Mouse (Mus musculus): Measurements from ENCODE around the gene Cdk6. TPM values are rescaled to one million over a fixed set of nuclear protein-coding genes. Genes with fewer than 3 reads are reported as not detected.
A peak's percentile ranks its signal among the peaks of the same experiment; 100 is the strongest.
"Not testable (repeated sequence)": the region's sequence is repeated elsewhere in the genome, so short reads cannot be mapped to it uniquely, and the experiment has no call there.

Gene Cdk6
- polyA plus RNA-seq (2021), result 21.8 TPM

DNA sequence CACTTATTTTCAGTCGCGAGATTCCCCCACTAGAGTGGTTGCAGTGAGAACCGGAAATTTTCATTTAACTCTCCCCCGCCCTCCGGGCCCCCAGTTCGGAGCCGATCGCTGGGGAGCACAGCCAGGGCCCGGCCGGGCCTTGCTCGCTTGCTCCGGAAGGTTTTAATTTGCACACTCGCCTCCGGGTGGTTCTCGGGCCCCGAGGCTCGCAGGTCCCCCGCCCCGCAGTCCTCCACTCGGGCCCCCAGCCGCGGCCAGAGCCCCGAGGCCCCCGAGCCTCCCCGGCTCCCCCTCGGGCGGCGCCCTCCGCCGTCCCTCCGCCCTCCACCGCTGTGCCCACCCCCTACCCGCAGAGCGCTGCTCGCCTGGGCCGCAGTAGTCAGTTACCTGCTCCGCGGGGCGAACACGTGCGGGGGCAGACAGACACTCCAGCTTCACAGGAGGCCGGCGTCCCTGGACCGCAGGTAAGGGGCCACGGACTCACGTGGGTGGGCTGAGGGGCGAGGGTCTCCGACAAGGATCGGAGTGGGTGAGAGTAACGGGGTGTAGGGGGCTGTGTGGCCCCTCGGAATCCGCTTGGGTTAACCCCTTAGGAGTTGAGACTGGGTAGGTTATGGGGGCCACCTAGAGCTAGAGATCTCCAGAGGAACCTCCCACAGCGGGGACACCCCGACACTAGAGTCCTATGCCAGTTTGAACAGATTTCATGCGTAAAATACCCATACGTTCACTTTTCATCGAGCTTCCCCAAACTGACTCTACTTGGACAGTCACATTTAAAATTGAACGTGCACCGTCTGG lies at the start of gene Cdk6:
Gene Cdk6 (plus strand): TSS at position 375 of the 801 bp plus-strand sequence.
- POLR2A ChIA-PET, result interaction anchor here (1.0 to 1.1 kb wide), 2 partner anchors 9 to 20 kb away, joined by 3 read pairs; no protein-coding TSS in a partner anchor
- TF ChIP-seq CTCF (IDR thresholded peaks at IDR 0.05), result no peak
- DNase-seq (ENCODE audit: low read depth, low spot score), result no peak
- in situ Hi-C loops (cut with MboI; ENCODE audit: low pct_unique_long_range_greater_than_20kb), result loop anchor here (5.0 kb wide), 2 partner anchors 119 to 161 kb away; no protein-coding TSS in a partner anchor
- H3K27me3 ChIP-seq, result no peaks in the 10 kb centered on the region
- CTCF ChIA-PET, result interaction anchor here (1.2 kb wide), 1 partner anchor 112 kb away, joined by 3 read pairs; no protein-coding TSS in a partner anchor
- ATAC-seq, result peak; percentile 22

- ATAC-seq (no peak), DNase-seq (ENCODE audit: low read depth, low spot score) (no peak)
- ChIA-PET POLR2A (no interaction called here), CTCF (no interaction called here)
- no peak for TF ChIP-seq CTCF (IDR thresholded peaks at IDR 0.05)
- in situ Hi-C loops (cut with MboI; ENCODE audit: low pct_unique_long_range_greater_than_20kb), result no loop called here
- no peaks in the 10 kb centered on the region for H3K27me3 ChIP-seq
These were observed 47.6 kb upstream of the Cdk6 start for GRCm38 (mm10) chr5:3293666-3294065.

DNA sequence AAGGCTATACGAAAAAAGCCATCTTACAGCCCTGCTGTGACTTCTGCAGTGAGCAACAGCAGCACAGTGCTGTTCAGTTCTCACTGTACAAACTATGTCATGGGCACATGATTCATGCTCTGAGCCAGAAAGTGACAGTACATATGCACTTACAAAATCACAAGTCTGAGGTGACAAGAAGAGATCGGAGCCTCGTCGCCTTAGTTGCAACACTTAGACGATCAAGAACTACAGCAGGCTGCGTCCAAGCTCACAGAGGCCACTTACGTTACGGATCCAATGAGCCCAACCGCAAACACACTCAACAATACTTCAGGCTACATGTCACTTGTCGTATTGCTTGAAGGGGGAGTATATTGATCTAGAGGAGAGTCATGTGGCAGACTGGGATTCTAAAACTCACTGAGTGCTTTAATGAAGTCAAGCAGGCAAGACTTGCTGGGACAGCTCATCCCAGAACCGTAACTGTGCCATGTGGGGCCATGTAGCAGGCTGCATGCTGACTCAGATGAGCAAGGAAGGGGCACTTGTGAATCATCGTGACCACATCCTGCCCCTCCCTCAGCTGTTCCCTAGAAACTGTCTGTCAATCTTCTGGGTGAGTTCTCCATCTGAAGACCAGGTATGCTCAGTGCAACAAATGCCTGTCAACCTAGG lies 40.4 kb upstream of the Cdk6 start:
- in situ Hi-C loops (cut with MboI; ENCODE audit: low pct_unique_long_range_greater_than_20kb), result no loop called here
- DNase-seq (ENCODE audit: low read depth, low spot score) (peak; percentile 70), ATAC-seq (peak; percentile 93)
- H3K27me3 ChIP-seq, result no peaks in the 10 kb centered on the region
- CTCF ChIA-PET, result no interaction called here
- TF ChIP-seq CTCF (IDR thresholded peaks at IDR 0.05), result no peak
- POLR2A ChIA-PET, result no interaction called here

DNA sequence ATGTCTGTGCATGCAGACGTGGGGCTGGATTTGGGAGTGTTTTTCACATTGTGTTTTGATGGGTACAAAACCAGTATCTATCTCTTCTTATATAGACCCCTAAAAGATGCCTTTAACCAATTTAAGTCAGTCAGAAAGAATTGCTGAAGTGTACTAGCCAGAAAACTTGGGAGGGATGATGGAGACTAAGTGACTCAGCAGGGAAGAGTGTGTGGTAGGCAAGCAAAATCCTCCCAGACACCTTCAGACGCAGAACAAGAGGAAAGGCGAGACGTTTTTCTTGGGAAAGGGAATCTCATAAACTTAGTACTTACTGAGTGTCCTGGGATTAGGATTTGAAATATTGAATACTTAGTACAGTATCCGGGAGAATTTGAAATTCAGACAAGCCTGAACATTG lies 39.8 kb upstream of the Cdk6 start:
- POLR2A ChIA-PET, result no interaction called here
- ATAC-seq (peak; percentile 34), DNase-seq (ENCODE audit: low read depth, low spot score) (no peak)
- CTCF ChIA-PET, result no interaction called here
- TF ChIP-seq CTCF (IDR thresholded peaks at IDR 0.05), result no peak
- in situ Hi-C loops (cut with MboI; ENCODE audit: low pct_unique_long_range_greater_than_20kb), result no loop called here
- H3K27me3 ChIP-seq, result no peaks in the 10 kb centered on the region

- POLR2A ChIA-PET, result no interaction called here
- ATAC-seq (no peak), DNase-seq (ENCODE audit: low read depth, low spot score) (no peak)
- CTCF ChIA-PET, result interaction anchor here (1.2 to 2.4 kb wide), 2 partner anchors 8 to 16 kb away, joined by 3 to 7 read pairs; no protein-coding TSS in a partner anchor
- in situ Hi-C loops (cut with MboI; ENCODE audit: low pct_unique_long_range_greater_than_20kb), result no loop called here
- TF ChIP-seq CTCF (IDR thresholded peaks at IDR 0.05), result no peak
- no peaks in the 10 kb centered on the region for H3K27me3 ChIP-seq
These were observed 37.4 kb upstream of the Cdk6 start for GRCm38 (mm10) chr5:3303876-3304275.

- no peaks in the 10 kb centered on the region for H3K27me3 ChIP-seq
- ATAC-seq (no peak), DNase-seq (ENCODE audit: low read depth, low spot score) (no peak)
- CTCF ChIA-PET, result interaction anchor here (1.1 to 2.4 kb wide), 3 partner anchors 10 to 25 kb away, joined by 3 to 7 read pairs (median 4); no protein-coding TSS in a partner anchor
- TF ChIP-seq CTCF (IDR thresholded peaks at IDR 0.05), result no peak
- POLR2A ChIA-PET, result no interaction called here
- in situ Hi-C loops (cut with MboI; ENCODE audit: low pct_unique_long_range_greater_than_20kb), result no loop called here
These were observed 35.1 kb upstream of the Cdk6 start for GRCm38 (mm10) chr5:3306146-3306545.

DNA sequence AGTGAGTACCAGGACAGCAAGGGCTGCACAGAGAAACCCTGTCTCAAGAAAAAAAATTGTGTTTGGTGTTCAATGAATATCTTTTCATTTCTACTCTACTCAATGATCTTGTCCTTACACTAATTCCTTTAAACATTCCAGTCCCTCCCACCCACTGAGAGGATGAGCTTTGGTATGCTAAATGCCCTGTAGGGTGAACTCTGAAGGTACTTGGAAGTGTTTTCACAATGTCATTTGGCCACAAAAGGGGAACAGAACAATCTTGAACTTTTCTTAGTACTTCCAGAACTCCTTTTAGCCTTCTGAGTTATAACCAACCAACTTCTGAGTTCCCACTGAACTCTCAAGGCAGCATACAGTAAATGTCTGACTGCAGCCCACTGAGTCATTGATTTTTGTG lies 32.2 kb upstream of the Cdk6 start:
- POLR2A ChIA-PET, result no interaction called here
- no peaks in the 10 kb centered on the region for H3K27me3 ChIP-seq
- CTCF ChIA-PET, result no interaction called here
- in situ Hi-C loops (cut with MboI; ENCODE audit: low pct_unique_long_range_greater_than_20kb), result no loop called here
- ATAC-seq, result no peak
- no peak for DNase-seq (ENCODE audit: low read depth, low spot score)
- no peak for TF ChIP-seq CTCF (IDR thresholded peaks at IDR 0.05)

DNA sequence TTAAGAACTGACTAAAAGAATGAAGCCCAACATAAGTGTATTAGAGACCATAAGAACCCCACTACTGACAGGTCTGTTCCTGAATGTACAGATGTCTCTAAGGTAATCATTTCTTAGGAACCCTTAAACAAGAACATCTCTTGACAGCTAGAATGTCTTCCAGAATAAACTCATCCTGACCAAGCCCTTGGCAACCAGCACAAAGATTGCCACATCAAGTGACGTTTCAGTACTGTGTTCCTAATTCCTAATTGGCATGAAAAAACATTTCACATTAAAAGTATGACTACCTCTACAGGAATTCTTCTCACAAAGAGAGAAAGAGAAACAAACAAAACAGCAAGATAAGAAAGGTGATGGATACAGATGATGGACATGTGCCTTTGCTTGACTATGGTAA lies 31.7 kb upstream of the Cdk6 start:
- DNase-seq (ENCODE audit: low read depth, low spot score) (no peak), ATAC-seq (peak; percentile 59)
- no peak for TF ChIP-seq CTCF (IDR thresholded peaks at IDR 0.05)
- ChIA-PET CTCF (interaction anchor here (1.2 kb wide), 1 partner anchor 11 kb away, joined by 7 read pairs; no protein-coding TSS in a partner anchor), POLR2A (no interaction called here)
- no peaks in the 10 kb centered on the region for H3K27me3 ChIP-seq
- in situ Hi-C loops (cut with MboI; ENCODE audit: low pct_unique_long_range_greater_than_20kb), result no loop called here

DNA sequence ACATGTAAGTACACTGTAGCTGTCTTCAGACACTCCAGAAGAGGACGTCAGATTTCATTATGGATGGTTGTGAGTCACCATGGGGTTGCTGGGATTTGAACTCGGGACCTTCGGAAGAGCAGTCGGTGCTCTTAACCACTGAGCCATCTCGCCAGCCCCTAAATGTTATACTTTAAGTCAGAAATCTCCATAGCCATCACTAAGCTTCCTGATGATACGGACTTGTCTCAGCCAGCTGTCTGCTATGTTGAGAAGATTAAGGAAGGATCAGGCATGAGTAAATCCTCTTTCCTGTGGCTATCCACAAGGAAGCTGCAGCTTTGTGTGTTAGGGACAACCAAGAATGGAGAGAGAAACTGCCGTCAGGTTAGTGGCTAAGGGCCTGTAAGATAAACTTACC lies 30.1 kb upstream of the Cdk6 start:
- ATAC-seq; H3K27me3 ChIP-seq; DNase-seq (ENCODE audit: low read depth, low spot score); POLR2A ChIA-PET; in situ Hi-C loops (cut with MboI; ENCODE audit: low pct_unique_long_range_greater_than_20kb): not testable (repeated sequence)
- CTCF ChIA-PET, result interaction anchor here (1.4 kb wide), 1 partner anchor 9 kb away, joined by 5 read pairs; no protein-coding TSS in a partner anchor

DNA sequence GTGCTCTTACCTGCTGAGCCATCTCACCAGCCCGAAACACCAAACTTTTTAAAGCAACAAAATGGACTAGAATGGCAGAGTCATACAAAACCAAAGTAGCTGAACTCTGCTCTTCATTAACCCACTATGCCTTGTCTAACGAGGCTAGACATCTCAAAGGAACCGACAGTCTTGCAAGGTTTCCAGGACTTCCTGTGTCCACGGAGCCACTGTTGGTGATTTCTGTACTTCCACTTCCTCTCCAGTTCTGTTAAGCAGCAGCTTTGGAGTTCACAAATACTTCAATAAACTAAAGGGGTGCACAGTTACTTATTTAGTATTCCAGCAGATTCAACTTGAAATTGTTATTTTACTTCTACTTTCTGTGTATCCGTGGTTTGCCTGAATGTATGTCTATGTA lies 23.6 kb upstream of the Cdk6 start:
- in situ Hi-C loops (cut with MboI; ENCODE audit: low pct_unique_long_range_greater_than_20kb); POLR2A ChIA-PET; ATAC-seq; H3K27me3 ChIP-seq; DNase-seq (ENCODE audit: low read depth, low spot score): not testable (repeated sequence)
- CTCF ChIA-PET, result interaction anchor here (0.9 kb wide), 1 partner anchor 13 kb away, joined by 3 read pairs; no protein-coding TSS in a partner anchor

GRCm38 (mm10) chr5:3320225-3320624 lies 21.1 kb upstream of the Cdk6 start:
- in situ Hi-C loops (cut with MboI; ENCODE audit: low pct_unique_long_range_greater_than_20kb), result loop anchor here (10.0 kb wide), 1 partner anchor 165 kb away; no protein-coding TSS in a partner anchor
- no peaks in the 10 kb centered on the region for H3K27me3 ChIP-seq
- ChIA-PET POLR2A (interaction anchor here (0.6 to 1.5 kb wide), 2 partner anchors 22 to 23 kb away, joined by 3 read pairs; no protein-coding TSS in a partner anchor), CTCF (interaction anchor here (0.9 to 2.1 kb wide), 4 partner anchors 9 to 18 kb away, joined by 3 to 7 read pairs (median 6); no protein-coding TSS in a partner anchor)
- DNase-seq (ENCODE audit: low read depth, low spot score), result no peak
- TF ChIP-seq CTCF (IDR thresholded peaks at IDR 0.05), result no peak
- ATAC-seq, result peak; percentile 22

All from Patski (cell line).